Mouse (Mus musculus) midbrain, embryonic 10.5 days (tissue): ENCODE measurements around the gene Kif1a. TPM values are rescaled to one million over a fixed set of nuclear protein-coding genes. Genes with fewer than 3 reads are reported as not detected.

ENCODE experiments used
- DNase-seq: peaks from one replicate; pipeline ENCODE4 v3.0.0-alpha.2; 2017; ENCODE audit warnings: low spot score
- H3K27ac ChIP-seq: fragments of 300-500 bp; sonication (generic); replicated peaks from 2 replicates; pipeline ENCODE4 v1.5.1; 2016; ENCODE audit warnings: mild to moderate bottlenecking
- H3K27me3 ChIP-seq: fragments of 300-500 bp; sonication (generic); 2 replicates; pipeline ENCODE4 v1.6.1; 2016; ENCODE audit warnings: low read depth, mild to moderate bottlenecking; ENCODE audit not compliant: poor library complexity, severe bottlenecking
- H3K36me3 ChIP-seq: fragments of 300-500 bp; sonication (generic); 2 replicates; pipeline ENCODE4 v1.6.1; 2016; ENCODE audit warnings: mild to moderate bottlenecking, moderate library complexity
- H3K4me1 ChIP-seq: fragments of 300-500 bp; sonication (generic); 2 replicates; pipeline ENCODE4 v1.6.1; 2016
- H3K4me3 ChIP-seq: fragments of 300-500 bp; sonication (generic); 2 replicates; pipeline ENCODE4 v1.5.1; 2016; ENCODE audit warnings: mild to moderate bottlenecking, moderate library complexity
- H3K9me3 ChIP-seq: fragments of 300-500 bp; sonication (generic); replicated peaks from 2 replicates; pipeline ENCODE4 v1.6.1; 2016; ENCODE audit warnings: mild to moderate bottlenecking
- WGBS: fragments of 180-500 bp; shearing (Covaris S2); methylation state at CpG from one replicate; pipeline ENCODE4 v1.1.7; 2016; 5-methylcytosine and 5-hydroxymethylcytosine counted together
- polyA plus RNA-seq: library from polyadenylated mRNA; unstranded; fragments of >200 nt; fragmentation: Nextera tagmentation; extraction: Ambion mirVana; gene quantifications from 2 replicates; pipeline ENCODE4 v1.2.1, GENCODE M21; 2016

Kif1a gene
- polyA plus RNA-seq, 1 experiment from 2014 or later, result 39.3 TPM

GRCm38 (mm10) chr1:93046153-93046789 lies 55.5 kb downstream of the Kif1a start:
- Histone ChIP-seq H3K4me3 (no peak overlapping the region), H3K9me3 (no peaks in the 10 kb centered on the region), H3K36me3 (peaks cover 50% of the 10 kb centered on the region), H3K4me1 (peaks cover 3% of the 10 kb centered on the region), H3K27ac (no peak overlapping the region), H3K27me3 (no peaks in the 10 kb centered on the region)
- 87% methylated on average over 10 of the region's 10 CpGs for WGBS
- DNase-seq, result no peak

- no peak for DNase-seq
- Histone ChIP-seq H3K4me3 (no peak overlapping the region), H3K27ac (no peak overlapping the region), H3K9me3 (peaks cover 10% of the 10 kb centered on the region; the same call in 1 of the 2 replicates), H3K27me3 (no peaks in the 10 kb centered on the region), H3K36me3 (peaks cover 70% of the 10 kb centered on the region), H3K4me1 (no peaks in the 10 kb centered on the region)
- 76% methylated on average over 4 of the region's 4 CpGs for WGBS
These were observed 65.8 kb downstream of the Kif1a start for GRCm38 (mm10) chr1:93035981-93036380.

DNA sequence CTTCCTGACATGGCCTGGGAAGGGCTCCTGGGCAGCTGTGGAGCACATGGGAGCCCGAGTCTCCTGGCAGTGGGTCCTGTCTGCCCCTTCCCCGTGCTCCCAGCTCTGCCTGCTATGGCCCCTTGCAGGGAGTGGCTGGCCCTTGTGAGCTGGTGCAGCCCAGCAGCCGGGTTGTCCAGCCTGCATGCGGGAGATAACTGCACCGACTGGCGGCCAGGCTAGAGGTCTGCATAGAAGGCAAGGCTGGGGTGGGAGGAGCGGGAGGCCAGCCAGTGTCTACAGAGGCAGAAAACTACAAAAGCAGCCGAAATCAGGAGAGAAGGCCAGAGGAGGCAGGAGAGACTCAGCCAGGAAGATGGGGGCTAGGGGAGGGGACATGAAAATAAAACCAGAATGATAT lies 67.8 kb downstream of the Kif1a start:
- DNase-seq, result peak; percentile 26
- WGBS, result 56% methylated on average over 8 of the region's 8 CpGs

DNA sequence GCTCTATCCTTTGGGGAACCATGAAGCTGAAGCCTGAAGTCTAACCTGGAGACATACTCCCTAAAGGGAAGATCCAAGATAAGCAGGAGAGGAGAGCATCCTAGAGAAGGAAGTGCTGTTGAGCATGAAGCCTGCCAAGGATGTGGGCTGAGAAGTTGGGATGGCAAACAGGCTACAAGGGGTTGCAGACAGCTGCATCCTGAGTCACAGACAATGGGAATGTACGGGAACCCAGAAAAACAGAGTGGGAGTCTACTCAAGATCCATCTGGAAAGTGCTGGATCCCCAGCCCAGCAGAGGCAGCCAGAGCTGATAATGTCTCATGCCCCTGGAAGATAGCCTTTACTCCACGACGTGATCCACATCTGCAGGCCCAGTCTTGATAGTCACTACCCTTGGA lies 70.6 kb downstream of the Kif1a start:
- WGBS, result 91% methylated on average over 3 of the region's 3 CpGs
- Histone ChIP-seq H3K9me3 (no peaks in the 10 kb centered on the region), H3K36me3 (peaks cover 48% of the 10 kb centered on the region; the same call in 1 of the 2 replicates)

More for the DNA sequence above, 67.8 kb downstream of the Kif1a start:
- H3K4me3 ChIP-seq, result no peak overlapping the region
- peaks cover 64% of the 10 kb centered on the region for H3K36me3 ChIP-seq
- peak overlapping the region; percentile 61 for H3K27ac ChIP-seq
- H3K27me3 ChIP-seq, result no peaks in the 10 kb centered on the region
- peaks cover 10% of the 10 kb centered on the region; the same call in 1 of the 2 replicates for H3K9me3 ChIP-seq
- H3K4me1 ChIP-seq, result no peaks in the 10 kb centered on the region

GRCm38 (mm10) chr1:93030060-93030459 lies 71.7 kb downstream of the Kif1a start:
- H3K27me3 ChIP-seq, result no peaks in the 10 kb centered on the region
- 84% methylated on average over 2 of the region's 2 CpGs for WGBS
- H3K4me1 ChIP-seq, result no peaks in the 10 kb centered on the region
- H3K36me3 ChIP-seq, result peaks cover 44% of the 10 kb centered on the region
- no peak overlapping the region for H3K4me3 ChIP-seq
- DNase-seq, result no peak
- no peaks in the 10 kb centered on the region for H3K9me3 ChIP-seq
- no peak overlapping the region for H3K27ac ChIP-seq

More for the DNA sequence above, 70.6 kb downstream of the Kif1a start:
- DNase-seq, result no peak
- H3K27me3 ChIP-seq, result no peaks in the 10 kb centered on the region
- H3K4me1 ChIP-seq, result no peaks in the 10 kb centered on the region
- no peak overlapping the region for H3K27ac ChIP-seq
- no peak overlapping the region for H3K4me3 ChIP-seq

GRCm38 (mm10) chr1:93029387-93029786 lies 72.4 kb downstream of the Kif1a start:
- 94% methylated on average over 10 of the region's 10 CpGs for WGBS
- H3K4me3 ChIP-seq, result no peak overlapping the region
- H3K36me3 ChIP-seq, result peaks cover 47% of the 10 kb centered on the region
- H3K27me3 ChIP-seq, result no peaks in the 10 kb centered on the region
- H3K9me3 ChIP-seq, result no peaks in the 10 kb centered on the region
- DNase-seq, result no peak
- H3K27ac ChIP-seq, result no peak overlapping the region
- no peaks in the 10 kb centered on the region for H3K4me1 ChIP-seq

DNA sequence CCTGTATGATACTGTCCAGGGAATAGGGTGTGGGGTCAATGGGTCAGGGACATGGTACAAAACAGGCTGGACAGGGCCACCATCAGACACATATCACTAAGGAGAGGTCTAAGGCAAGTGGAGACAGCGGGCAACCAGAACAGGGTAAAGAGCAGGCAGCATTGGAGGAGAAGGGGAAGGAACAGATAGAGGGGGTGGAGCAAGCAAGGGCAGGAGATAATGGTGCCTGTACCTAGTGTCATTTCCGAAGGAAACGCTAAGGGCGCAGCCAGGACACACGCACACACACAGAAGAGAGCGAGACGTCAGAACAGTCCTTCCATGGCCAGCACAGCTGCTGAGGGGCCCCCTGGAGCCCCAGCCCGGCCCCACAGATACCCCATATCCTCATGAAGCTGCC lies 75.2 kb downstream of the Kif1a start:
- H3K36me3 ChIP-seq, result peaks cover 67% of the 10 kb centered on the region
- no peak for DNase-seq

GRCm38 (mm10) chr1:93020602-93021001 lies 81.1 kb downstream of the Kif1a start:
- 91% methylated on average over 4 of the region's 4 CpGs for WGBS

More for the DNA sequence above, 75.2 kb downstream of the Kif1a start:
- Histone ChIP-seq H3K4me1 (no peaks in the 10 kb centered on the region), H3K4me3 (no peak overlapping the region), H3K27ac (no peak overlapping the region), H3K27me3 (no peaks in the 10 kb centered on the region), H3K9me3 (no peaks in the 10 kb centered on the region)
- WGBS, result 88% methylated on average over 8 of the region's 8 CpGs

GRCm38 (mm10) chr1:93018716-93019115 lies 83.0 kb downstream of the Kif1a start:
- no peaks in the 10 kb centered on the region for H3K9me3 ChIP-seq
- H3K27me3 ChIP-seq, result no peaks in the 10 kb centered on the region
- no peak for DNase-seq
- H3K4me3 ChIP-seq, result no peak overlapping the region
- peaks cover 64% of the 10 kb centered on the region for H3K36me3 ChIP-seq
- H3K4me1 ChIP-seq, result no peaks in the 10 kb centered on the region
- 88% methylated on average over 10 of the region's 10 CpGs for WGBS
- H3K27ac ChIP-seq, result no peak overlapping the region

More at GRCm38 (mm10) chr1:93020602-93021001, 81.1 kb downstream of the Kif1a start:
- H3K36me3 ChIP-seq, result peaks cover 83% of the 10 kb centered on the region
- DNase-seq, result no peak
- H3K27me3 ChIP-seq, result no peaks in the 10 kb centered on the region
- no peak overlapping the region for H3K4me3 ChIP-seq
- H3K9me3 ChIP-seq, result no peaks in the 10 kb centered on the region
- no peaks in the 10 kb centered on the region for H3K4me1 ChIP-seq
- H3K27ac ChIP-seq, result peak overlapping the region; percentile 23; the same call in 1 of the 2 replicates

DNA sequence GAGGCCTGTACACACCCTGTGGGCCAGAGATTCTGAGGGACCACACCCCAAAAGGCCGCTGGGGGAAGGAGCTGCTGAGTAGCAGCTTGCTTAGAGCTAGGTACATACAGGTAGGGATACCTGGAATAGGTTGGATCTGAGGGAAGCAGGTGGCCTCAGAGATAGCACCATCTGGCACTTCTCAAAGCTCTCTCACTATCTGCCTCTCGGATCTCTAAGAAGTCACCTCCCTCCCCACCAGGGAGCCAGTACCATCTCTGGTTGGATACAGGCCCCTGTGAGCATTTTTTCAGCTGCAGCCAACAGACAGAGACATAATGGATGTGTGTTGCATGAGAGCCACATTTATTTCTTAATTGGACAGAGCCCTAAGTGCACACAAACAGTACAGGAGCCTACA lies 86.6 kb downstream of the Kif1a start:
- WGBS, result 62% methylated on average over 2 of the region's 2 CpGs

DNA sequence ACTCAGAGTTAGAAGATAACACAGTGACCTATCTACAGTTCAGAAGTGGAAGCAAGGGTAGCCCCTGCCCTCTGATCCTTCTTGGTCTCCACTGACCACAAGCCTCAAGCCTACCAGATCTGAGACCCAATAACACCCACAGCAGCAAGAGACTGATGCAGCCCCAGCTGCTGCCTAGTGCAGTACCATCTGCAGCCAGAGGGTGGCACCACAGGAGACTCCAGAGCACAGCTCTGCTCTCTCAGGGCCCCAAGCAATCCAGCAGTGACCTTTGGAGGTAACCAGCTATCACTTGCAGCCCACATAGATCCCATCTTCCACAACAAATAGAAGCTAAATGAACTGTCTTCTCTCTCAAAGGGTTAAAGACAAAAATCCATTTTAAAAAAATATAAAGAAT lies 87.3 kb downstream of the Kif1a start:
- peaks cover 22% of the 10 kb centered on the region for H3K36me3 ChIP-seq
- no peaks in the 10 kb centered on the region for H3K27me3 ChIP-seq
- no peaks in the 10 kb centered on the region for H3K9me3 ChIP-seq
- H3K4me1 ChIP-seq, result no peaks in the 10 kb centered on the region
- no peak overlapping the region for H3K4me3 ChIP-seq
- H3K27ac ChIP-seq, result no peak overlapping the region
- DNase-seq, result peak; percentile 73

More for the DNA sequence above, 86.6 kb downstream of the Kif1a start:
- Histone ChIP-seq H3K27me3 (no peaks in the 10 kb centered on the region), H3K4me1 (no peaks in the 10 kb centered on the region), H3K9me3 (no peaks in the 10 kb centered on the region), H3K27ac (no peak overlapping the region), H3K36me3 (peaks cover 29% of the 10 kb centered on the region), H3K4me3 (no peak overlapping the region)
- no peak for DNase-seq

DNA sequence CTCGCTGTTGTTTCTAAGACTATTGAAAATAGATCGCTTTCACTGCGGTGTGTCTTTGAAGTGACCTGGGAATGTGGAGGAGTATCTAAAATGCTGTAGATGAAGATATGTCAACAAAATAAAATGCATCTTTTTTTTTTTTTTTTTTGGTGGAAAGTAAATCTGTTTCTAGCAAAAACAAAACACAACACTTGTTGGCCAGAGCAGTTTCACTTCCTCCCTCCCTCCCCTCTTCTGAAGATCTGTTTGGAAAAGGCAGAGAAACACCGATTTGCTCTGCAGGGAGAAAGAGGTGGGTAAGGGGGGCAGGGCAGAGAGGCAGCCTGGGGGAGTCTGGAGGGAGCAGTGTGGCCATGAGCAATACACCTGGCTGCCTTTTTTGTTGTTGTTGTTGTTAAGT lies 88.4 kb downstream of the Kif1a start:
- no peaks in the 10 kb centered on the region for H3K9me3 ChIP-seq
- no peak for DNase-seq
- WGBS, result 82% methylated on average over 4 of the region's 4 CpGs

GRCm38 (mm10) chr1:93012103-93012585 lies 89.6 kb downstream of the Kif1a start:
- Histone ChIP-seq H3K27me3 (no peaks in the 10 kb centered on the region), H3K27ac (no peak overlapping the region), H3K36me3 (no peaks in the 10 kb centered on the region), H3K4me3 (no peak overlapping the region), H3K9me3 (no peaks in the 10 kb centered on the region), H3K4me1 (no peaks in the 10 kb centered on the region)
- 82% methylated on average over 7 of the region's 7 CpGs for WGBS
- no peak for DNase-seq

More for the DNA sequence above, 88.4 kb downstream of the Kif1a start:
- Histone ChIP-seq H3K27me3 (no peaks in the 10 kb centered on the region), H3K36me3 (peaks cover 12% of the 10 kb centered on the region), H3K4me3 (no peak overlapping the region), H3K4me1 (no peaks in the 10 kb centered on the region), H3K27ac (no peak overlapping the region)
